Mouse (Mus musculus) adrenal gland, adult 2 months (tissue): ENCODE data around the gene Maco1. TPM values are rescaled to one million over a fixed set of nuclear protein-coding genes. Genes with fewer than 3 reads are reported as not detected.

Experiments
- polyA plus RNA-seq: library from polyadenylated mRNA; depleted of rRNA; stranded (reverse); fragments of >200 nt; gene quantifications from 2 replicates; pipeline ENCODE4 v1.2.3, GENCODE M21; 2012; rRNA removed
- total RNA-seq, 2 experiments: library from RNA; stranded (reverse); gene quantifications; 2 replicates each; pipeline ENCODE4 v1.2.3; 2021

Gene Maco1
- total and polyA plus RNA-seq, 3 experiments: 15.6 to 37.1 (median 35.6) TPM

Other genes with a start within 250 kb of the Maco1 start
- 10 to 100 TPM; 13.3 to 28.2 TPM for gene Man1c1, start 149.1 kb downstream of the Maco1 start, total RNA-seq
- gene Man1c1, start 149.1 kb downstream of the Maco1 start, polyA plus RNA-seq: 17.0 and 17.4 TPM in 2 replicates
- gene Ldlrap1, start 85.3 kb downstream of the Maco1 start, total RNA-seq: 10 to 100 TPM; 42.1 to 49.3 TPM
- 23.0 and 28.1 TPM in 2 replicates for gene Ldlrap1, start 85.3 kb downstream of the Maco1 start, polyA plus RNA-seq
- not detected for gene Rhd, start 11.2 kb upstream of the Maco1 start, total RNA-seq
- gene Rhd, start 11.2 kb upstream of the Maco1 start, polyA plus RNA-seq: 0.09 and 0.12 TPM in 2 replicates
- 100 to 1,000 TPM; 231 to 336 TPM for gene Tmem50a, start 61.7 kb upstream of the Maco1 start, total RNA-seq
- gene Tmem50a, start 61.7 kb upstream of the Maco1 start, polyA plus RNA-seq: 150 and 191 TPM in 2 replicates
- gene Rsrp1, start 70.2 kb upstream of the Maco1 start, total RNA-seq: 100 to 1,000 TPM; 313 to 460 TPM
- gene Rsrp1, start 70.2 kb upstream of the Maco1 start, polyA plus RNA-seq: 2,634 and 2,855 TPM in 2 replicates
- 10 to 100 TPM; 85.5 to 97.8 TPM for gene Syf2, start 77.6 kb upstream of the Maco1 start, total RNA-seq
- gene Syf2, start 77.6 kb upstream of the Maco1 start, polyA plus RNA-seq: 7.0 and 8.6 TPM in 2 replicates